Mouse (Mus musculus): ENCODE measurements at regions not wholly inside any gene's neighbourhood (a gene's known extent, or its start where the extent isn't known, plus 50 kb on each side); places are given as distances from the start of the nearest gene placed in this dataset.

- 37% methylated on average over 4 of the region's 4 CpGs for WGBS (ENCODE audit: insufficient replicate concordance)
- TF ChIP-seq CTCF (IDR thresholded peaks at IDR 0.05; ENCODE audit: low read depth) (no peak), EP300 (IDR thresholded peaks at IDR 0.05; ENCODE audit: low read depth) (no peak)
- no peaks in the 10 kb centered on the region for H3K36me3 ChIP-seq (replicated peaks; ENCODE audit: control insufficient read depth, insufficient read depth, low read depth)
- H3K9ac ChIP-seq (replicated peaks), result no peak overlapping the region
- no peaks in the 10 kb centered on the region for H3K4me1 ChIP-seq (replicated peaks; ENCODE audit: control insufficient read depth in 2 of 2, insufficient read depth in 2 of 2, low read length in 1 of 2)
- no peak overlapping the region for H3K27ac ChIP-seq
- H3K4me2 ChIP-seq (ENCODE audit: low read depth), result no peak overlapping the region
- no peaks in the 10 kb centered on the region for H3K27me3 ChIP-seq (ENCODE audit: control insufficient read depth, insufficient read depth, low read length)
- ATAC-seq (ENCODE audit: insufficient read depth), result no peak
- no peak for DNase-seq (ENCODE audit: low read depth in 3 of 3, low spot score in 3 of 3)
- H3K9me3 ChIP-seq (ENCODE audit: control insufficient read depth, low read length), result no peaks in the 10 kb centered on the region
- no peak overlapping the region for H3K4me3 ChIP-seq (ENCODE audit: insufficient read depth in 1 of 2, low read depth in 2 of 2, low read length in 2 of 2)
These were observed 581.0 kb downstream of the Tmem182 start for GRCm38 (mm10) chr1:41386435-41386834.

- 23% methylated on average over 11 of the region's 11 CpGs for WGBS (ENCODE audit: insufficient replicate concordance)
- no peaks in the 10 kb centered on the region for H3K36me3 ChIP-seq (replicated peaks; ENCODE audit: control insufficient read depth, insufficient read depth, low read depth)
- no peaks in the 10 kb centered on the region for H3K9me3 ChIP-seq (ENCODE audit: control insufficient read depth, low read length)
- TF ChIP-seq CTCF (IDR thresholded peaks at IDR 0.05; ENCODE audit: low read depth), result no peak
- no peak for TF ChIP-seq EP300 (IDR thresholded peaks at IDR 0.05; ENCODE audit: low read depth)
- H3K4me3 ChIP-seq (ENCODE audit: insufficient read depth in 1 of 2, low read depth in 2 of 2, low read length in 2 of 2), result no peak overlapping the region
- H3K27ac ChIP-seq, result no peak overlapping the region
- DNase-seq (ENCODE audit: low read depth in 3 of 3, low spot score in 3 of 3) (peak in 2 of 3 experiments; percentile 1 to 3), ATAC-seq (ENCODE audit: insufficient read depth) (peak; percentile 68)
- H3K4me1 ChIP-seq (replicated peaks; ENCODE audit: control insufficient read depth in 2 of 2, insufficient read depth in 2 of 2, low read length in 1 of 2), result no peaks in the 10 kb centered on the region
- no peak overlapping the region for H3K4me2 ChIP-seq (ENCODE audit: low read depth)
- H3K27me3 ChIP-seq (ENCODE audit: control insufficient read depth, insufficient read depth, low read length), result no peaks in the 10 kb centered on the region
- H3K9ac ChIP-seq (replicated peaks), result no peak overlapping the region
These were observed 584.9 kb downstream of the Tmem182 start for GRCm38 (mm10) chr1:41390102-41390884.

- no peak for DNase-seq (ENCODE audit: low read depth in 3 of 3, low spot score in 3 of 3)
- Histone ChIP-seq H3K4me1 (replicated peaks; ENCODE audit: control insufficient read depth in 2 of 2, insufficient read depth in 2 of 2, low read length in 1 of 2) (no peaks in the 10 kb centered on the region), H3K27ac (no peak overlapping the region), H3K4me3 (ENCODE audit: insufficient read depth in 1 of 2, low read depth in 2 of 2, low read length in 2 of 2) (no peak overlapping the region), H3K36me3 (replicated peaks; ENCODE audit: control insufficient read depth, insufficient read depth, low read depth) (no peaks in the 10 kb centered on the region), H3K27me3 (ENCODE audit: control insufficient read depth, insufficient read depth, low read length) (no peaks in the 10 kb centered on the region), H3K4me2 (ENCODE audit: low read depth) (no peak overlapping the region), H3K9ac (replicated peaks) (no peak overlapping the region), H3K9me3 (ENCODE audit: control insufficient read depth, low read length) (no peaks in the 10 kb centered on the region)
- WGBS (ENCODE audit: insufficient replicate concordance), result 59% methylated on average over 7 of the region's 7 CpGs
- no peak for ATAC-seq (ENCODE audit: insufficient read depth)
- TF ChIP-seq EP300 (IDR thresholded peaks at IDR 0.05; ENCODE audit: low read depth) (no peak), CTCF (IDR thresholded peaks at IDR 0.05; ENCODE audit: low read depth) (no peak)
These were observed 585.7 kb downstream of the Tmem182 start for GRCm38 (mm10) chr1:41391071-41391470.

- DNase-seq (ENCODE audit: low read depth in 3 of 3, low spot score in 3 of 3) (no peak), ATAC-seq (ENCODE audit: insufficient read depth) (no peak)
- Histone ChIP-seq H3K36me3 (replicated peaks; ENCODE audit: control insufficient read depth, insufficient read depth, low read depth) (no peaks in the 10 kb centered on the region), H3K4me2 (ENCODE audit: low read depth) (no peak overlapping the region), H3K9ac (replicated peaks) (no peak overlapping the region), H3K27ac (no peak overlapping the region), H3K27me3 (ENCODE audit: control insufficient read depth, insufficient read depth, low read length) (no peaks in the 10 kb centered on the region), H3K9me3 (ENCODE audit: control insufficient read depth, low read length) (no peaks in the 10 kb centered on the region), H3K4me1 (replicated peaks; ENCODE audit: control insufficient read depth in 2 of 2, insufficient read depth in 2 of 2, low read length in 1 of 2) (no peaks in the 10 kb centered on the region), H3K4me3 (ENCODE audit: insufficient read depth in 1 of 2, low read depth in 2 of 2, low read length in 2 of 2) (no peak overlapping the region)
- 66% methylated on average over 4 of the region's 4 CpGs for WGBS (ENCODE audit: insufficient replicate concordance)
- TF ChIP-seq CTCF (IDR thresholded peaks at IDR 0.05; ENCODE audit: low read depth) (no peak), EP300 (IDR thresholded peaks at IDR 0.05; ENCODE audit: low read depth) (no peak)
These were observed 587.9 kb downstream of the Tmem182 start for GRCm38 (mm10) chr1:41393287-41393686.

- no peak overlapping the region for H3K4me2 ChIP-seq (ENCODE audit: low read depth)
- no peaks in the 10 kb centered on the region for H3K9me3 ChIP-seq (ENCODE audit: control insufficient read depth, low read length)
- H3K9ac ChIP-seq (replicated peaks), result no peak overlapping the region
- H3K27me3 ChIP-seq (ENCODE audit: control insufficient read depth, insufficient read depth, low read length), result no peaks in the 10 kb centered on the region
- no peak overlapping the region for H3K27ac ChIP-seq
- no peaks in the 10 kb centered on the region for H3K4me1 ChIP-seq (replicated peaks; ENCODE audit: control insufficient read depth in 2 of 2, insufficient read depth in 2 of 2, low read length in 1 of 2)
- 62% methylated on average over 3 of the region's 3 CpGs for WGBS (ENCODE audit: insufficient replicate concordance)
- TF ChIP-seq EP300 (IDR thresholded peaks at IDR 0.05; ENCODE audit: low read depth), result no peak
- TF ChIP-seq CTCF (IDR thresholded peaks at IDR 0.05; ENCODE audit: low read depth), result no peak
- no peaks in the 10 kb centered on the region for H3K36me3 ChIP-seq (replicated peaks; ENCODE audit: control insufficient read depth, insufficient read depth, low read depth)
- no peak overlapping the region for H3K4me3 ChIP-seq (ENCODE audit: insufficient read depth in 1 of 2, low read depth in 2 of 2, low read length in 2 of 2)
- ATAC-seq (ENCODE audit: insufficient read depth), result no peak
- no peak for DNase-seq (ENCODE audit: low read depth in 3 of 3, low spot score in 3 of 3)
These were observed 589.7 kb downstream of the Tmem182 start for GRCm38 (mm10) chr1:41395081-41395480.
